Mouse (Mus musculus): ENCODE measurements around the gene Aip. TPM values are rescaled to one million over a fixed set of nuclear protein-coding genes. Genes with fewer than 3 reads are reported as not detected.
"Not testable (repeated sequence)": the region's sequence is repeated elsewhere in the genome, so short reads cannot be mapped to it uniquely, and the experiment has no call there.

The Aip gene
- polyA plus RNA-seq, 1 experiment from 2014 or later: 83.2 TPM

DNA sequence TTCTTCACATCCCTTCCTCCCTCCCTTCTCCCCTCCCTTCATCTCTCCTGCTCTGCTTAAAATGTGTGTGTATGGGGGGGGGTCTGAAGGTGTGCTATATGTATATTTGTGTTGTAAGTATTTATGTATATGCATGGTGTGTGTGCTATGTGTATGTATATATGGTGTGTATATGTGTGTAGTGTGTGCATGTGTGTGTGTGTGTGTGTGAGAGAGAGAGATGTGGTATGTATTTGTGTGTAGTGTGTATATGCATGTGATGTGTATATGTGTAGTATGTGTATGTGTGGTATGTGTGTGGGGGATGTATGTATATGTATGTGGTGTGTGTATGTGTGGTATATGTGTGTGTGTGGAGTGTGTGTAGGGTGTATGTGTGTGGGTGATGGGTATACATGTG is 58.8 kb downstream of the Aip start:
- H3K36me3 ChIP-seq (ENCODE audit: insufficient read depth, low read length): no peaks in the 10 kb centered on the region
- H3K4me3 ChIP-seq (replicated peaks; ENCODE audit: low read depth, low read length): no peak overlapping the region
- H3K4me1 ChIP-seq (replicated peaks; ENCODE audit: insufficient read depth, low read length): no peaks in the 10 kb centered on the region
- H3K9me3 ChIP-seq (replicated peaks; ENCODE audit: low read length): no peaks in the 10 kb centered on the region
- H3K27ac ChIP-seq: no peak overlapping the region
- TF ChIP-seq CTCF (IDR thresholded peaks at IDR 0.05; ENCODE audit: low read depth): no peak
- DNase-seq (ENCODE audit: low spot score) (no peak), ATAC-seq (replicated peaks; ENCODE audit: low FRiP score, low read depth) (no peak)
- H3K9ac ChIP-seq (ENCODE audit: low read depth, low read length): no peak overlapping the region
- H3K27me3 ChIP-seq (ENCODE audit: insufficient read depth, low read length): no peaks in the 10 kb centered on the region
- no peak overlapping the region for H3K4me2 ChIP-seq (ENCODE audit: low read length)

DNA sequence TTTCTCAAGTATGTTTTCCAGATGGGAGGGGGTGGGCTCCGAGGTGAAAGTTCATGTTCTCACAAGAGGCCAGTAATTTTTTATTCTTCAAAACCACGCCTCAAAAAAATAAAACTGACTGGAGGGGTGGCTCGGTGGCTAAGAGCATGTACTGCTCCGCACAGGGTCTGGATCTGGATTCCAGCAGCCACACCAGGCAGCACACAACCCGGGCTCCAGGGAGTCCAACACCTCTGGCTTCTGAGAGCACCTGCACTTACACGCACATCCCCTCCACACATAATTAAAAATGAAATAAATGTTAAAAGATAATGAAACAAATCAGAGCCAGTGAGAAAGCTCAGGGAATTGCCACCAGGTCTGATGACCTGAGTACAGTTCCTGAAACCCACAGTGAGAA is 59.4 kb downstream of the Aip start:
- H3K4me1 ChIP-seq (replicated peaks; ENCODE audit: insufficient read depth, low read length): no peaks in the 10 kb centered on the region
- no peak for ATAC-seq (replicated peaks; ENCODE audit: low FRiP score, low read depth)
- DNase-seq (ENCODE audit: low spot score): no peak
- H3K9ac ChIP-seq (ENCODE audit: low read depth, low read length): no peak overlapping the region
- no peak overlapping the region for H3K4me3 ChIP-seq (replicated peaks; ENCODE audit: low read depth, low read length)
- H3K36me3 ChIP-seq (ENCODE audit: insufficient read depth, low read length): no peaks in the 10 kb centered on the region
- H3K27me3 ChIP-seq (ENCODE audit: insufficient read depth, low read length): no peaks in the 10 kb centered on the region
- no peak for TF ChIP-seq CTCF (IDR thresholded peaks at IDR 0.05; ENCODE audit: low read depth)
- no peaks in the 10 kb centered on the region for H3K9me3 ChIP-seq (replicated peaks; ENCODE audit: low read length)
- no peak overlapping the region for H3K4me2 ChIP-seq (ENCODE audit: low read length)
- 61% methylated on average over 6 of the region's 6 CpGs for WGBS
- no peak overlapping the region for H3K27ac ChIP-seq

DNA sequence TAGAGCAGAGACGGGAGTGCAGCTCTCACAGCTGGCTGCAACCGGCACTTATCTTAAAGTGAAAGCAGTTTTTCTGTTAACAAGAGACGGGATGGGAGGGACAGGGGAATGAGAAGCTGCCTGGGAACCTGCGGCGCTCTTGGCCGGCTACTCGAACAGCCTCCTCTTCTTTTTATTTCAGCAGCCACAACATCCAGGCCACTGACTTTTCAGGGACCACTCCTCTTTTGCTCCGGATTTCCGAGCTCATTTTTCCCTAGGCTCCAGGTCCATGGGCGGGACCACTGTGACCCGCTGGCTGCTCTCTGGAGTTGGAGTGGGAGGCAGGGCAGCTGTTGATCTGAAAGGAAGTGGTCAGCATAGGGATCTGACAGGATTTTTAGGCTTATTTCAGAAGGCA is 61.2 kb downstream of the Aip start:
- not testable (repeated sequence) for H3K4me3 ChIP-seq (replicated peaks; ENCODE audit: low read depth, low read length); DNase-seq (ENCODE audit: low spot score); H3K36me3 ChIP-seq (ENCODE audit: insufficient read depth, low read length); H3K4me2 ChIP-seq (ENCODE audit: low read length); ATAC-seq (replicated peaks; ENCODE audit: low FRiP score, low read depth); H3K9ac ChIP-seq (ENCODE audit: low read depth, low read length); H3K27me3 ChIP-seq (ENCODE audit: insufficient read depth, low read length); H3K27ac ChIP-seq; H3K9me3 ChIP-seq (replicated peaks; ENCODE audit: low read length); H3K4me1 ChIP-seq (replicated peaks; ENCODE audit: insufficient read depth, low read length)
- 0% methylated on average over 2 of the region's 11 CpGs for WGBS

Other genes starting within 250 kb of the Aip start
- gene Tcirg1, start 218.7 kb downstream of the Aip start, polyA plus RNA-seq (2015; fragmentation: Nextera tagmentation; extraction: Ambion mirVana): 31.4 and 33.0 TPM in 2 replicates
- 417 and 423 TPM in 2 replicates for gene Ndufs8, start 213.1 kb downstream of the Aip start, polyA plus RNA-seq (2015; fragmentation: Nextera tagmentation; extraction: Ambion mirVana)
- gene Aldh3b1, start 196.1 kb downstream of the Aip start, polyA plus RNA-seq (2015; fragmentation: Nextera tagmentation; extraction: Ambion mirVana): 3.8 and 3.9 TPM in 2 replicates
- 24.2 and 25.5 TPM in 2 replicates for gene Unc93b1, start 190.7 kb downstream of the Aip start, polyA plus RNA-seq (2015; fragmentation: Nextera tagmentation; extraction: Ambion mirVana)
- gene Aldh3b3, start 167.2 kb downstream of the Aip start, polyA plus RNA-seq (2015; fragmentation: Nextera tagmentation; extraction: Ambion mirVana): 0.07 TPM in 1 of 2 replicates, not detected in the other
- 4.2 and 5.8 TPM in 2 replicates for gene Aldh3b2, start 153.5 kb downstream of the Aip start, polyA plus RNA-seq (2015; fragmentation: Nextera tagmentation; extraction: Ambion mirVana)
- 83.9 and 92.6 TPM in 2 replicates for gene Acy3, start 139.3 kb downstream of the Aip start, polyA plus RNA-seq (2015; fragmentation: Nextera tagmentation; extraction: Ambion mirVana)
- gene Tbx10, start 133.1 kb downstream of the Aip start, polyA plus RNA-seq (2015; fragmentation: Nextera tagmentation; extraction: Ambion mirVana): 2.4 and 2.8 TPM in 2 replicates
- 52.2 and 54.1 TPM in 2 replicates for gene Nudt8, start 125.3 kb downstream of the Aip start, polyA plus RNA-seq (2015; fragmentation: Nextera tagmentation; extraction: Ambion mirVana)
- gene Gm49405, start 125.2 kb downstream of the Aip start, polyA plus RNA-seq (2015; fragmentation: Nextera tagmentation; extraction: Ambion mirVana): 1.3 and 1.7 TPM in 2 replicates
- gene Doc2g, start 122.5 kb downstream of the Aip start, polyA plus RNA-seq (2015; fragmentation: Nextera tagmentation; extraction: Ambion mirVana): 2.6 and 2.8 TPM in 2 replicates
- 294 and 318 TPM in 2 replicates for gene Ndufv1, start 113.1 kb downstream of the Aip start, polyA plus RNA-seq (2015; fragmentation: Nextera tagmentation; extraction: Ambion mirVana)
- 441 and 464 TPM in 2 replicates for gene Gstp1, start 87.9 kb downstream of the Aip start, polyA plus RNA-seq (2015; fragmentation: Nextera tagmentation; extraction: Ambion mirVana)
- gene Gstp2, start 79.8 kb downstream of the Aip start, polyA plus RNA-seq (2015; fragmentation: Nextera tagmentation; extraction: Ambion mirVana): 3.1 and 4.4 TPM in 2 replicates
- gene Gstp3, start 66.3 kb downstream of the Aip start, polyA plus RNA-seq (2015; fragmentation: Nextera tagmentation; extraction: Ambion mirVana): not detected in 2 replicates
- gene Cabp2, start 44.3 kb downstream of the Aip start, polyA plus RNA-seq (2015; fragmentation: Nextera tagmentation; extraction: Ambion mirVana): 2.2 and 2.4 TPM in 2 replicates
- gene Cdk2ap2, start 28.7 kb downstream of the Aip start, polyA plus RNA-seq (2015; fragmentation: Nextera tagmentation; extraction: Ambion mirVana): 107 TPM in 2 replicates
- 12.2 and 13.9 TPM in 2 replicates for gene Pitpnm1, start 25.9 kb downstream of the Aip start, polyA plus RNA-seq (2015; fragmentation: Nextera tagmentation; extraction: Ambion mirVana)
- gene Gpr152, start 13.9 kb upstream of the Aip start, polyA plus RNA-seq (2015; fragmentation: Nextera tagmentation; extraction: Ambion mirVana): 0.03 TPM in 1 of 2 replicates, not detected in the other
- gene Cabp4, start 18.2 kb upstream of the Aip start, polyA plus RNA-seq (2015; fragmentation: Nextera tagmentation; extraction: Ambion mirVana): 0.08 and 0.13 TPM in 2 replicates
- 161 and 164 TPM in 2 replicates for gene Coro1b, start 22.8 kb upstream of the Aip start, polyA plus RNA-seq (2015; fragmentation: Nextera tagmentation; extraction: Ambion mirVana)
- 0.82 and 0.91 TPM in 2 replicates for gene Ptprcap, start 27.7 kb upstream of the Aip start, polyA plus RNA-seq (2015; fragmentation: Nextera tagmentation; extraction: Ambion mirVana)
- gene Rps6kb2, start 37.5 kb upstream of the Aip start, polyA plus RNA-seq (2015; fragmentation: Nextera tagmentation; extraction: Ambion mirVana): 42.4 and 49.0 TPM in 2 replicates
- 2.7 and 3.3 TPM in 2 replicates for gene Carns1, start 49.6 kb upstream of the Aip start, polyA plus RNA-seq (2015; fragmentation: Nextera tagmentation; extraction: Ambion mirVana)
- 3.5 and 3.9 TPM in 2 replicates for gene Tbc1d10c, start 65.4 kb upstream of the Aip start, polyA plus RNA-seq (2015; fragmentation: Nextera tagmentation; extraction: Ambion mirVana)
- gene Ppp1ca, start 66.2 kb upstream of the Aip start, polyA plus RNA-seq (2015; fragmentation: Nextera tagmentation; extraction: Ambion mirVana): 804 and 864 TPM in 2 replicates
- gene Rad9a, start 75.8 kb upstream of the Aip start, polyA plus RNA-seq (2015; fragmentation: Nextera tagmentation; extraction: Ambion mirVana): 22.8 and 25.7 TPM in 2 replicates
- 6.5 and 6.7 TPM in 2 replicates for gene Clcf1, start 88.4 kb upstream of the Aip start, polyA plus RNA-seq (2015; fragmentation: Nextera tagmentation; extraction: Ambion mirVana)
- gene AC109138.7, start 88.5 kb upstream of the Aip start, polyA plus RNA-seq (2015; fragmentation: Nextera tagmentation; extraction: Ambion mirVana): not detected in 2 replicates
- gene Pold4, start 106.0 kb upstream of the Aip start, polyA plus RNA-seq (2015; fragmentation: Nextera tagmentation; extraction: Ambion mirVana): 40.9 and 43.6 TPM in 2 replicates
- gene Ssh3, start 143.3 kb upstream of the Aip start, polyA plus RNA-seq (2015; fragmentation: Nextera tagmentation; extraction: Ambion mirVana): 15.6 and 18.8 TPM in 2 replicates
- 3.9 and 5.4 TPM in 2 replicates for gene Ankrd13d, start 157.3 kb upstream of the Aip start, polyA plus RNA-seq (2015; fragmentation: Nextera tagmentation; extraction: Ambion mirVana)
- 12.8 and 14.4 TPM in 2 replicates for gene Grk2, start 180.4 kb upstream of the Aip start, polyA plus RNA-seq (2015; fragmentation: Nextera tagmentation; extraction: Ambion mirVana)

Measured in kidney, postnatal 0 days (tissue).